Mouse (Mus musculus) heart, adult 11 months (tissue): ENCODE measurements around the gene Gp1ba.
A peak's percentile ranks its signal among the peaks of the same experiment; 100 is the strongest.

Experiments used
- DNase-seq: peaks from one replicate; pipeline ENCODE4 v3.0.0; 2022

The Gp1ba gene

GRCm38 (mm10) chr11:70653345-70654197 is 14.6 kb downstream of the Gp1ba start:
- peak; percentile 98 for DNase-seq

GRCm38 (mm10) chr11:70654198-70654922 is 15.4 kb downstream of the Gp1ba start, which contains the start of gene Pfn1:
Pfn1 (minus strand) TSS chr11:70654644.
- no peak for DNase-seq

- DNase-seq = peak; percentile 99
These were observed 16.1 kb downstream of the Gp1ba start for GRCm38 (mm10) chr11:70654923-70655570.

GRCm38 (mm10) chr11:70655571-70656455 is 16.9 kb downstream of the Gp1ba start:
- peak; percentile 99 for DNase-seq

- peak; percentile 99 for DNase-seq
These were observed 17.6 kb downstream of the Gp1ba start for GRCm38 (mm10) chr11:70656456-70656927.

- peak; percentile 96 for DNase-seq
These were observed 18.0 kb downstream of the Gp1ba start, which contains the start of gene Eno3 for GRCm38 (mm10) chr11:70656964-70657363. Eno3 (plus strand) TSS chr11:70657202.

- peak; percentile 88 for DNase-seq
These were observed 18.7 kb downstream of the Gp1ba start for GRCm38 (mm10) chr11:70657573-70657972.

GRCm38 (mm10) chr11:70657991-70658390 is 19.1 kb downstream of the Gp1ba start:
- peak; percentile 92 for DNase-seq

DNA sequence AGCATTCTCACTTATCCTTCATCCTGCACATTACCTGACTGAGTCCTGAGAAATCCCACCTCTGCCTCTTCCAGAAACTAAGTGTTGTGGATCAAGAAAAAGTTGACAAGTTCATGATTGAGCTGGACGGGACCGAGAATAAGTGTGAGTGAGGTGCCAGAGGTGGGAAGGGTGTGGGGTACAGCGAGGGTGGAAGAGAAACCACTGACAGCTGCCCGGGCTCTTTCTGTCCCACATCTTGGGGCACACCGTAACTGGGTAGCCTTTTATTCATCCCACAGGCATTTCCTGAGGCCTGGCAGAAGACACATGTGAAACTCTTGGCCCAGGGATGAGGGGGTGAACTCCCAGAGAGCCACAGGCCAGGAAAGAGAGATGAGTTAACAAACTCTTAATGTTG is 19.6 kb downstream of the Gp1ba start:
- peak; percentile 90 for DNase-seq

- DNase-seq = no peak
These were observed 20.0 kb downstream of the Gp1ba start for GRCm38 (mm10) chr11:70658942-70659341.

- DNase-seq = peak; percentile 93
These were observed 21.6 kb downstream of the Gp1ba start for GRCm38 (mm10) chr11:70660571-70660970.

GRCm38 (mm10) chr11:70663101-70663500 is 24.2 kb downstream of the Gp1ba start:
- DNase-seq = peak; percentile 79

DNA sequence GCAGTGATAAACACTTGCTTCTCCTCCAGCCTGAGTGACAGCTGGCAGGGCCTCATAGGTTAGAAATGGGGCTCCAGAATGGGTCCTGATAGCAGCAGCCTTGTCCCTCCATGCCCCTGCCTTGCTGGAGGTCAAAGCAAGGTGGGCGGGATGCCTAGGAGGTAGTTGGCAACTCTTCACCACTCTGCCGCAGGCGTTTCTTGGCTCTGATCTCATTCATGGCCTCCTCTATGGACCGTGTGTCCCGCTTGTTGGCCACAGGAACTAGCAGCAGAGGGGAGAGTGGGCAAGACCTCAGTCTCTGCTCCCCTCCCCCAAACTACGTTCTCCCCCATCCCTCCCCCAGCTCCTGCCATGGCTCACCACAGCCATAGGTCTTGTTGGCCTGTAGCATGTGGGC is 25.0 kb downstream of the Gp1ba start:
- DNase-seq = peak; percentile 95

- no peak for DNase-seq
These were observed 25.8 kb downstream of the Gp1ba start for GRCm38 (mm10) chr11:70664741-70665140.

GRCm38 (mm10) chr11:70666687-70667086 is 27.8 kb downstream of the Gp1ba start:
- peak; percentile 86 for DNase-seq

GRCm38 (mm10) chr11:70667271-70668150 is 28.6 kb downstream of the Gp1ba start:
- DNase-seq = peak; percentile 95

DNA sequence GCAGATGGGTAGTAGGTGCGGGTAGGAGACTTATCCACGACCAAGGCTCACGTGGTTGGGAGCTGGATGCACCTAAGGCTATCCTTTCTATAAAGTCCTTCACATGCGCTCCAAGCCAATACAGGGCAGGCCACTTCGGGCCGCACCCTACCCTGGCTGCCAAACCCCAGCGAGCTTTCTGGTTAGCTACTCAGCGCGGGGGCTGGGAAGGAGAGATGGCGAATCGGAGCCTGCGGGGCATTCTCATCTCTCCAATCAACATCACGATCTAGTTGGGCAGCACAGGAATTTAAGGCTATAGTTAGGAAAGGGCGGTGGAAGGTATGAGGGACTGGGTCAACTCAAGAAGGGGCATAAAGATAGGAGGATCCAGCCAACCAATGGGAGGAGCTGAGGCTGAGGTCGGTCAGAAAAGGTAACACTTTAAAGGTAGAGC is 29.4 kb downstream of the Gp1ba start:
- no peak for DNase-seq

DNA sequence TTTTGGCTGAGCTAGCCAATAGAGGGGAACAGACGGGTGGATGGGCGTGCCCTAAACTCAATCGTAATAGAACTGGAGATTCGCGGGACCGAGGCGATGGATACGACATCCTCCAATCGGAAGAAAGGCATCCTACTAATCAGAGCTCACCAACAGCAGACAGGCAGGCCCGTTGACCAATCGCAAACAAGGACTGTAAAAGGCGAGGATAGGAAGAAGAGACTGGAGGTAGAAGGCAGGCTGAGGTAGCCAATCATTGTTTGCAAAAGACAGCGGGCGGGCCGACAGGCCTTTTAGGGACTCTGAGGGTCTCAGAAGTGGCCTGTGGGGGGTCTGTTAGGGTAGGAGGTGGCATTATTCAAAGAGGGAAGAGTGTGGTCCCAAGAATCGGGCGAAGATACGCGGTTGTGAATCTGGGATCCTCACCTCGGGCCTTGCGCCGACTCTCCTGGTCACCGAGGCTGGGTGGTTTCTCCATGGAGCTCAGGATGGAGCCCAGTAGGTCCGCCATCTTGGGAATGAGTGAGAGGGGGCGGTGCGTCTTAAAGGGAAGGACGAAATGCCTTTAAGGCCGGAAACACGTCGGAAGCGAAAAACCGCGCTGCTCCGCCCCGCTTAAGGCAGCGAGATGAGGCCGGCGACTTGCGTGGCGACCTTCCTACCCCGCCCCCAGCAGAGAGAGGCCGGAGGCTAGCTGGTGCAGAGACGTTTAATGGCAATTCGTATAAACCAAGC is 30.0 kb downstream of the Gp1ba start, which contains the start of gene Spag7:
TSS of gene Spag7 (minus strand) at position 646 of the 735 bp plus-strand sequence.
- DNase-seq = peak; percentile 100

DNA sequence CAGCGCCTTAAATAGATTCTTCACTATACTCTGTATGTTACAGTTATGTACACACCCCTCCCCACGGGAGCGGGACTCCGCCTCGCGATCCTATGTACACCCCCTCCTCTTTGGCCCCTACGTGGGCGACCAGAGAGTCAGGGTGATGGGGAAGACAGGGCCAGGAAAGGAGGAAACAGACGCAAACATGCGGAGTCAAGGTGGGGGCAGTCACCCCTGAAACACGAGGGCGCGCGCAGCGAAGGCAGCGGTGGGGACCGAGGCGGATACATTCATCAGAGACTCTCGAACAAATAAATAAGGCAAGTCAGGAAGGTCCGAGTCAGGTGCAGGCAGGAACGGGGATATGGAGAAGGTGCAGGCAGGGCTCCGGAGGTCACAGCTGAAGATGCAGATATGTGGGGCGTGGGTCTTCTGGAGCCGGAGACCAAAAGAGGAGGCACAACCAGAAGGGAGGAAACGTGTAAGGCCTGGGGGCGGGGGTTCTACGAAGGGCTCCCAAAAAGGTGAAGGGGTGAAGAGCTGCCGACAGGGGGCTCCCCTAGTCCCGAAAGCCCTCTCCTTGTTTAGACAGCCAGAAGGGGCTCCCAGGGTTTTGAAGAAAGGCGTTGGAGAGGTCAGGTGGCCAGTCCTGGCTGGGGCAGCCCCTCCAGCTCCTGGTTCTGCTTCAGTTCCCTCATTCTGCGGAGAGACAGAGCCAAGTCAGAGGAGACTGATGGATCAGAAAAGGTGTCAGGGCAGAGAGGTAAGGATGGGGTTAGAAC is 30.8 kb downstream of the Gp1ba start:
- DNase-seq = peak; percentile 98
